Mouse (Mus musculus): ENCODE measurements around the gene Ascl1.

Ascl1 gene

GRCm38 (mm10) chr10:87493576-87493975 lies at the start of gene Ascl1:
TSS of gene Ascl1 (minus strand) at chr10:87493660.
- no peak for DNase-seq (ENCODE audit: low spot score)

- DNase-seq (ENCODE audit: low spot score) = no peak
Measured at GRCm38 (mm10) chr10:87534172-87534571, 40.7 kb upstream of the Ascl1 start.

GRCm38 (mm10) chr10:87521646-87522045 lies 28.2 kb upstream of the Ascl1 start, which contains the start of gene Pah:
TSS of gene Pah (plus strand) at chr10:87521795.
- no peak for DNase-seq (ENCODE audit: low spot score)

GRCm38 (mm10) chr10:87520401-87521116 lies 27.1 kb upstream of the Ascl1 start:
- no peak for DNase-seq (ENCODE audit: low spot score)

GRCm38 (mm10) chr10:87518585-87518984 lies 25.1 kb upstream of the Ascl1 start:
- no peak for DNase-seq (ENCODE audit: low spot score)

GRCm38 (mm10) chr10:87513052-87513451 lies 19.6 kb upstream of the Ascl1 start:
- no peak for DNase-seq (ENCODE audit: low spot score)

GRCm38 (mm10) chr10:87508581-87508980 lies 15.1 kb upstream of the Ascl1 start:
- no peak for DNase-seq (ENCODE audit: low spot score)

- no peak for DNase-seq (ENCODE audit: low spot score)
Measured at GRCm38 (mm10) chr10:87503946-87504345, 10.5 kb upstream of the Ascl1 start.

GRCm38 (mm10) chr10:87502283-87502682 lies 8.8 kb upstream of the Ascl1 start:
- no peak for DNase-seq (ENCODE audit: low spot score)

- no peak for DNase-seq (ENCODE audit: low spot score)
Measured at GRCm38 (mm10) chr10:87501659-87502042, 8.2 kb upstream of the Ascl1 start.

GRCm38 (mm10) chr10:87500926-87501658 lies 7.6 kb upstream of the Ascl1 start:
- DNase-seq (ENCODE audit: low spot score) = no peak

- DNase-seq (ENCODE audit: low spot score) = no peak
Measured at GRCm38 (mm10) chr10:87497056-87497455, 3.6 kb upstream of the Ascl1 start.

- no peak for DNase-seq (ENCODE audit: low spot score)
Measured at GRCm38 (mm10) chr10:87494596-87494995, 1.1 kb upstream of the Ascl1 start.

GRCm38 (mm10) chr10:87494176-87494575 lies 716 bp upstream of the Ascl1 start:
- DNase-seq (ENCODE audit: low spot score) = no peak

- no peak for DNase-seq (ENCODE audit: low spot score)
Measured at GRCm38 (mm10) chr10:87492661-87493551, 554 bp downstream of the Ascl1 start.

- no peak for DNase-seq (ENCODE audit: low spot score)
Measured at GRCm38 (mm10) chr10:87492332-87492660, 1.2 kb downstream of the Ascl1 start.

GRCm38 (mm10) chr10:87491485-87492040 lies 1.9 kb downstream of the Ascl1 start:
- no peak for DNase-seq (ENCODE audit: low spot score)

- DNase-seq (ENCODE audit: low spot score) = no peak
Measured at GRCm38 (mm10) chr10:87490328-87490727, 3.1 kb downstream of the Ascl1 start.

- no peak for DNase-seq (ENCODE audit: low spot score)
Measured at GRCm38 (mm10) chr10:87489246-87490009, 4.0 kb downstream of the Ascl1 start.

GRCm38 (mm10) chr10:87488429-87489145 lies 4.9 kb downstream of the Ascl1 start:
- no peak for DNase-seq (ENCODE audit: low spot score)
